Mouse (Mus musculus) liver, embryonic 14.5 days (tissue): ENCODE measurements around the gene Habp4. TPM values are rescaled to one million over a fixed set of nuclear protein-coding genes. Genes with fewer than 3 reads are reported as not detected.
A peak's percentile ranks its signal among the peaks of the same experiment; 100 is the strongest.

Experiments used
- ATAC-seq: fragments of 200-750 bp; cut with Nextera tagmentation; 2 replicates; pipeline ENCODE4 v1.8.0; 2017; ENCODE audit warnings: moderate number of reproducible peaks, mild to moderate bottlenecking, moderate library complexity; ENCODE audit not compliant: insufficient read depth
- DNase-seq, 3 experiments: peaks; one replicate each; pipeline ENCODE4 v3.0.0-alpha.2; 2012 to 2013; ENCODE audit warnings: low read depth in 3 of 3, low spot score in 3 of 3
- H3K27ac ChIP-seq: fragments of 300-500 bp; sonication (generic); 2 replicates; pipeline ENCODE4 v1.5.1; 2014; ENCODE audit warnings: moderate library complexity, mild to moderate bottlenecking, control low read depth, inconsistent platforms
- H3K27me3 ChIP-seq: fragments of 300-500 bp; sonication (generic); 2 replicates; pipeline ENCODE4 v1.6.1; 2014; ENCODE audit warnings: mild to moderate bottlenecking, low read length, moderate library complexity; ENCODE audit not compliant: control insufficient read depth, insufficient read depth
- H3K36me3 ChIP-seq: fragments of 300-500 bp; sonication (generic); replicated peaks from 2 replicates; pipeline ENCODE4 v1.6.1; 2014; ENCODE audit warnings: low read depth; ENCODE audit not compliant: control insufficient read depth, insufficient read depth
- H3K4me1 ChIP-seq, 2 experiments: fragments of 200-500 bp in 1 of 2; fragments of 300-500 bp in 1 of 2; sonication (generic) in 1 of 2; replicated peaks; 2 replicates each; pipeline ENCODE4 v1.6.1; 2012 to 2014; ENCODE audit warnings: antibody characterized with exemption in 1 of 2, inconsistent platforms in 1 of 2, low read length in 1 of 2; ENCODE audit not compliant: control insufficient read depth in 2 of 2, insufficient read depth in 2 of 2
- H3K4me2 ChIP-seq: fragments of 300-500 bp; sonication (generic); 2 replicates; pipeline ENCODE4 v1.6.1; 2014; ENCODE audit warnings: low read depth, mild to moderate bottlenecking, control low read depth, moderate library complexity
- H3K4me3 ChIP-seq, 2 experiments: fragments of 200-500 bp in 1 of 2; fragments of 300-500 bp in 1 of 2; sonication (generic) in 1 of 2; 2 replicates each; pipeline ENCODE4 v1.5.1; 2012 to 2014; ENCODE audit warnings: low read depth in 2 of 2, low read length in 2 of 2, mild to moderate bottlenecking in 2 of 2, control low read depth in 1 of 2, inconsistent platforms in 1 of 2, moderate library complexity in 1 of 2; ENCODE audit not compliant: insufficient read depth in 1 of 2
- H3K9ac ChIP-seq: fragments of 300-500 bp; sonication (generic); replicated peaks from 2 replicates; pipeline ENCODE4 v1.6.1; 2014; ENCODE audit warnings: mild to moderate bottlenecking, control low read depth, moderate library complexity
- H3K9me3 ChIP-seq: fragments of 300-500 bp; sonication (generic); 2 replicates; pipeline ENCODE4 v1.6.1; 2016; ENCODE audit warnings: low read length, mixed read lengths; ENCODE audit not compliant: control insufficient read depth
- CTCF ChIP-seq: IDR thresholded peaks from 2 replicates; pipeline ENCODE4 v1.5.1; 2016; ENCODE audit warnings: antibody characterized with exemption, low read depth, control low read depth
- EP300 ChIP-seq: IDR thresholded peaks from 2 replicates; pipeline ENCODE4 v1.6.1; 2016; ENCODE audit warnings: antibody characterized with exemption, low read depth
- WGBS: fragments of 180-500 bp; shearing (Covaris S2); extraction: QIAGEN DNeasy Blood & Tissue Kit; methylation state at CpG from one replicate; pipeline ENCODE4 v1.1.7; 2014; ENCODE audit not compliant: insufficient replicate concordance; 5-methylcytosine and 5-hydroxymethylcytosine counted together
- polyA plus RNA-seq, 2 experiments: library from polyadenylated mRNA; depleted of rRNA in 1 of 2; stranded (reverse) in 1 of 2; unstranded in 1 of 2; fragments of >200 nt; fragmentation: Nextera tagmentation in 1 of 2; extraction: Ambion mirVana in 1 of 2; gene quantifications; 2 replicates each; pipeline versions ENCODE4 v1.2.1 to v1.2.3; 2012 to 2014

Gene Habp4
- polyA plus RNA-seq, 2 experiments, result 7.7 to 10.3 TPM

DNA sequence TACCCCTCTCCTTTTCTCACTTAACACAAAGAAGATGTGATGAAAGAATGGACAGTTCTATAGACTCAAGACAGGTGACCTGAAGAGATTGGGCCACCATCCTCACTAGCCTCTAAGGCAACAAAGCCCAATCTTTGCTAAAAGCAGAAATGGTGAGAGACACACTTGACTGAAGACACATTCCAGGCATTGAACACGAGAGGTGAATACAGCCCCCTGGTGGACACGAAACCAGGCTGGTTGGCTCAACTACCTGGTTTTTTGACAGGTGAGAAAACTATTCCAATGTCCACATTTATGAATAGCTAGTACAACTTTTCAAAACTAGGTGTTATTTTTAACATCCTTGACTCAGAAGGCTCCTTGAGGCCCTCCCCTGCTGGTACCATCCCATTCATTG lies 43.1 kb downstream of the Habp4 start:
- 56% methylated on average over 2 of the region's 2 CpGs for WGBS
- H3K4me3 ChIP-seq, result no peak overlapping the region
- no peaks in the 10 kb centered on the region for H3K4me1 ChIP-seq
- DNase-seq (no peak), ATAC-seq (no peak)
- H3K27me3 ChIP-seq, result no peaks in the 10 kb centered on the region
- H3K4me2 ChIP-seq, result no peak overlapping the region
- no peak for TF ChIP-seq EP300
- peak; percentile 53 for TF ChIP-seq CTCF
- H3K9ac ChIP-seq, result no peak overlapping the region
- H3K36me3 ChIP-seq, result no peaks in the 10 kb centered on the region
- no peaks in the 10 kb centered on the region for H3K9me3 ChIP-seq
- H3K27ac ChIP-seq, result no peak overlapping the region

DNA sequence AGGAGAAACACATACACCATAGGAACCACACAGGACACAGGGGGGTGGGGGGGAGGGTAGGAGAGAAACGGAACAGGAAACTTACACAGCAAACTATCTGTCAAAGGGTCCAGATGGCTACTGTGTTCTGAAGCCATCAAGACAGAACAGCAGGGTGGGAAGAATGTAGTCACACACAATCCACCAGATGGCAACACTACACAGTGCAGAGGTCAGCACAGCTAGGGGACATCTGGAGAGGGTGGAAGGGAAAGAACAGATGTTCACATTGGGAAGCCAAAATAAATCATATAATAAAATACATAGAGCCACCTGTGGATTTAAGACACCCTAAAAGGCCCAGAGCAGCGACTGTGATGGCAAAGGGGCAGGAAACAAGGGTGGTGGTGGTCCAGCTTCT lies 43.6 kb downstream of the Habp4 start:
- 31% methylated on average over 2 of the region's 2 CpGs for WGBS
- DNase-seq, result no peak

DNA sequence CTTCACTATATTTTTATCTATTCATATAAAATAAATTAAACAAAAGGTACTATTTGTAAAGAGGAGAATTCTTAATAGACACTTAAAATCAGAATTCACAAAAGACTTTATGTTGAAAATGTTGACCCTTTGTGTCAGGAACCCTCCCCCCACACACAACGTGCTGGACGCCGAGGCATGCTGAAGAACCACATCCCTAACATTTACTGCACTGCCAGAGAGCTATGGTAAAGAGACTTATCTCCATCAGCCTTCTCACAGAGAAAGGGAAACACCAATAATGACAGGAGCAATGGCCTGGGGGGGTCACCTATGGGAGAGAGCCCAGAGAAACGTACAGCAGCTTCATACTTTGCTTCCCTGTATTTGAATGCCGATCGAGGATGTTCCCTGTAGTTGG lies 46.5 kb downstream of the Habp4 start:
- no peaks in the 10 kb centered on the region for H3K36me3 ChIP-seq
- H3K27ac ChIP-seq, result no peak overlapping the region
- no peak overlapping the region for H3K4me3 ChIP-seq
- no peaks in the 10 kb centered on the region for H3K27me3 ChIP-seq
- WGBS, result 72% methylated on average over 6 of the region's 6 CpGs
- ATAC-seq (no peak), DNase-seq (no peak)
- H3K9ac ChIP-seq, result no peak overlapping the region
- H3K9me3 ChIP-seq, result no peaks in the 10 kb centered on the region
- H3K4me2 ChIP-seq, result no peak overlapping the region
- TF ChIP-seq CTCF, result no peak
- no peak for TF ChIP-seq EP300
- no peaks in the 10 kb centered on the region for H3K4me1 ChIP-seq

More for the DNA sequence above, 43.6 kb downstream of the Habp4 start:
- no peak overlapping the region for H3K9ac ChIP-seq
- no peaks in the 10 kb centered on the region for H3K36me3 ChIP-seq
- no peaks in the 10 kb centered on the region for H3K9me3 ChIP-seq
- no peak overlapping the region for H3K4me2 ChIP-seq
- no peaks in the 10 kb centered on the region for H3K4me1 ChIP-seq
- H3K27me3 ChIP-seq, result no peaks in the 10 kb centered on the region
- no peak for TF ChIP-seq EP300
- peak; percentile 38; the same call in 1 of the 2 replicates for TF ChIP-seq CTCF
- ATAC-seq, result no peak
- no peak overlapping the region for H3K27ac ChIP-seq
- H3K4me3 ChIP-seq, result no peak overlapping the region

DNA sequence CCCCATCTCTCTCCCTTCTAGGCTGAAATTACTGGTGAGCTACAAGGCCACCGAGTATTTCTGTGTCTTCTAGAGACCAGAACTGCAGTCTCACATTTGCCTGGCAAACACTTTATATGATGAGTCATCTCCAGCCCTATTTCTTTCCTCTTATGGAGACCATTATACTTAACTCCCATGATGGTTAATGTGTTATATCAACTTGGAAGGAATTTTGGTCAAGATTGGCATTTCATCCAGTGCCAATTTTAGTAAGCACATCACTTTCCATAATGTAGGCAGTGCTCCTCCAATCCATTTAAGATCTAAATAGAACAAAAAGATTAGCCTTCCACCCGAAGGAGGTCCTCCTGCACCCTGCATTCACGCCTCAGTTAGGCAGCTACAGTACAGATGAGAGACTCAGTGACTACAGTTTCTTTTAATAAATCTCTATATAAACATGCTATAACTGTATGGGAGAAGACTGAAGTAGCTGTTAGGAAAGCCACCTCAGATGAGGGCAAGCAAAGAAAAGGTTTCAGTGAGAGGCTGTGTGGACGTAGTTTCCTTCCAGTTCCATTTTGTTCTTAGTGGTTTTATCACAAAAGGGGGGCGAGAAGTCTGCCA lies 50.5 kb downstream of the Habp4 start:
- no peaks in the 10 kb centered on the region for H3K36me3 ChIP-seq

DNA sequence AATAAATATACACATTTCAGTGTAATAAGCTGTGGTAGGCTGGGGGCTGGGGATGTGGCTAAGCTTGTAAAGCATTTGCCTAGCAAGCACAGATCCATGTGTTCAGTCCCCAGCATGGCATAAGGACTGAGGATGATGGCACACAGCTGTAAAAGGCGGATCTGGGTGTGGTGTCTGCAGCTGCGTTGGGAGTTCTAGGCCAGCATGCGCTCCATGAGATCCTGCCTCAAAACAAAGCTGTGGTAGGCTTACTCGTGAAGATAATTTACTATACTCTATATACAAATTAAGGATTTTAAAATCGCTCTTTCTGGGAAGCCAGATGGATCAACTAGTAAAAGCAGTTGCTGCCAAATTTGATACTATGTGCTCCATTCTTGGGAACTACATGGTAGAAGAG lies 53.3 kb downstream of the Habp4 start:
- no peaks in the 10 kb centered on the region for H3K9me3 ChIP-seq
- no peak for DNase-seq

More for the DNA sequence above, 50.5 kb downstream of the Habp4 start:
- ATAC-seq, result no peak
- H3K4me2 ChIP-seq, result no peak overlapping the region
- H3K4me3 ChIP-seq, result no peak overlapping the region
- 57% methylated on average over 5 of the region's 5 CpGs for WGBS
- H3K4me1 ChIP-seq, result no peaks in the 10 kb centered on the region
- TF ChIP-seq EP300, result no peak
- no peak for TF ChIP-seq CTCF
- no peak overlapping the region for H3K9ac ChIP-seq
- no peak for DNase-seq
- no peaks in the 10 kb centered on the region for H3K9me3 ChIP-seq
- no peaks in the 10 kb centered on the region for H3K27me3 ChIP-seq
- H3K27ac ChIP-seq, result no peak overlapping the region

More for the DNA sequence above, 53.3 kb downstream of the Habp4 start:
- no peak overlapping the region for H3K4me3 ChIP-seq
- H3K9ac ChIP-seq, result no peak overlapping the region
- H3K36me3 ChIP-seq, result no peaks in the 10 kb centered on the region
- H3K27ac ChIP-seq, result no peak overlapping the region
- ATAC-seq, result no peak
- no peak for TF ChIP-seq CTCF
- TF ChIP-seq EP300, result no peak
- no peaks in the 10 kb centered on the region for H3K27me3 ChIP-seq
- no peak overlapping the region for H3K4me2 ChIP-seq
- H3K4me1 ChIP-seq, result no peaks in the 10 kb centered on the region
- 73% methylated on average over 5 of the region's 5 CpGs for WGBS
